Mouse (Mus musculus): ENCODE measurements at regions not wholly inside any gene's neighbourhood (a gene's known extent, or its start where the extent isn't known, plus 50 kb on each side); places are given as distances from the start of the nearest gene placed in this dataset.

GRCm38 (mm10) chr12:12744492-12744891, 197.2 kb downstream of the Mycn start:
- TF ChIP-seq POLR2A (IDR thresholded peaks at IDR 0.05; ENCODE audit: control insufficient read depth, low read depth, low read length) (no peak), CTCF (IDR thresholded peaks at IDR 0.05; ENCODE audit: control insufficient read depth, insufficient read depth, insufficient replicate concordance, low read depth, low read length) (no peak)
- Histone ChIP-seq H3K4me3 (ENCODE audit: control insufficient read depth, low read depth, low read length) (no peak overlapping the region), H3K36me3 (ENCODE audit: control insufficient read depth, insufficient read depth, low read length) (no peaks in the 10 kb centered on the region), H3K27me3 (ENCODE audit: control insufficient read depth, insufficient read depth, low read length) (no peaks in the 10 kb centered on the region), H3K4me1 (ENCODE audit: control insufficient read depth, insufficient read depth, low read length) (no peaks in the 10 kb centered on the region), H3K27ac (ENCODE audit: control insufficient read depth, insufficient read depth, low read depth, low read length) (no peak overlapping the region)

- Histone ChIP-seq H3K36me3 (ENCODE audit: control insufficient read depth, insufficient read depth, low read length) (no peaks in the 10 kb centered on the region), H3K4me1 (ENCODE audit: control insufficient read depth, insufficient read depth, low read length) (no peaks in the 10 kb centered on the region), H3K4me3 (ENCODE audit: control insufficient read depth, low read depth, low read length) (no peak overlapping the region), H3K27me3 (ENCODE audit: control insufficient read depth, insufficient read depth, low read length) (no peaks in the 10 kb centered on the region), H3K27ac (ENCODE audit: control insufficient read depth, insufficient read depth, low read depth, low read length) (no peak overlapping the region)
- TF ChIP-seq CTCF (IDR thresholded peaks at IDR 0.05; ENCODE audit: control insufficient read depth, insufficient read depth, insufficient replicate concordance, low read depth, low read length) (no peak), POLR2A (IDR thresholded peaks at IDR 0.05; ENCODE audit: control insufficient read depth, low read depth, low read length) (no peak)
These were observed 202.9 kb downstream of the Mycn start for GRCm38 (mm10) chr12:12738631-12739331.

- no peaks in the 10 kb centered on the region for H3K27me3 ChIP-seq (ENCODE audit: control insufficient read depth, insufficient read depth, low read length)
- TF ChIP-seq POLR2A (IDR thresholded peaks at IDR 0.05; ENCODE audit: control insufficient read depth, low read depth, low read length) (no peak), CTCF (IDR thresholded peaks at IDR 0.05; ENCODE audit: control insufficient read depth, insufficient read depth, insufficient replicate concordance, low read depth, low read length) (no peak)
- H3K27ac ChIP-seq (ENCODE audit: control insufficient read depth, insufficient read depth, low read depth, low read length) = no peak overlapping the region
- no peaks in the 10 kb centered on the region for H3K36me3 ChIP-seq (ENCODE audit: control insufficient read depth, insufficient read depth, low read length)
- H3K4me1 ChIP-seq (ENCODE audit: control insufficient read depth, insufficient read depth, low read length) = no peaks in the 10 kb centered on the region
- no peak overlapping the region for H3K4me3 ChIP-seq (ENCODE audit: control insufficient read depth, low read depth, low read length)
These were observed 215.9 kb downstream of the Mycn start for GRCm38 (mm10) chr12:12725797-12726196.

- no peaks in the 10 kb centered on the region for H3K4me1 ChIP-seq (ENCODE audit: control insufficient read depth, insufficient read depth, low read length)
- TF ChIP-seq CTCF (IDR thresholded peaks at IDR 0.05; ENCODE audit: control insufficient read depth, insufficient read depth, insufficient replicate concordance, low read depth, low read length) (no peak), POLR2A (IDR thresholded peaks at IDR 0.05; ENCODE audit: control insufficient read depth, low read depth, low read length) (no peak)
- no peaks in the 10 kb centered on the region for H3K36me3 ChIP-seq (ENCODE audit: control insufficient read depth, insufficient read depth, low read length)
- H3K4me3 ChIP-seq (ENCODE audit: control insufficient read depth, low read depth, low read length) = no peak overlapping the region
- H3K27me3 ChIP-seq (ENCODE audit: control insufficient read depth, insufficient read depth, low read length) = no peaks in the 10 kb centered on the region
- H3K27ac ChIP-seq (ENCODE audit: control insufficient read depth, insufficient read depth, low read depth, low read length) = no peak overlapping the region
These were observed 216.6 kb downstream of the Mycn start for GRCm38 (mm10) chr12:12725075-12725474.

GRCm38 (mm10) chr12:12723724-12724487, 217.8 kb downstream of the Mycn start:
- Histone ChIP-seq H3K36me3 (ENCODE audit: control insufficient read depth, insufficient read depth, low read length) (no peaks in the 10 kb centered on the region), H3K4me3 (ENCODE audit: control insufficient read depth, low read depth, low read length) (no peak overlapping the region), H3K27me3 (ENCODE audit: control insufficient read depth, insufficient read depth, low read length) (no peaks in the 10 kb centered on the region), H3K4me1 (ENCODE audit: control insufficient read depth, insufficient read depth, low read length) (no peaks in the 10 kb centered on the region), H3K27ac (ENCODE audit: control insufficient read depth, insufficient read depth, low read depth, low read length) (no peak overlapping the region)
- TF ChIP-seq POLR2A (IDR thresholded peaks at IDR 0.05; ENCODE audit: control insufficient read depth, low read depth, low read length) = no peak
- TF ChIP-seq CTCF (IDR thresholded peaks at IDR 0.05; ENCODE audit: control insufficient read depth, insufficient read depth, insufficient replicate concordance, low read depth, low read length) = no peak

- Histone ChIP-seq H3K27me3 (ENCODE audit: control insufficient read depth, insufficient read depth, low read length) (no peaks in the 10 kb centered on the region), H3K4me1 (ENCODE audit: control insufficient read depth, insufficient read depth, low read length) (no peaks in the 10 kb centered on the region), H3K36me3 (ENCODE audit: control insufficient read depth, insufficient read depth, low read length) (no peaks in the 10 kb centered on the region), H3K4me3 (ENCODE audit: control insufficient read depth, low read depth, low read length) (no peak overlapping the region), H3K27ac (ENCODE audit: control insufficient read depth, insufficient read depth, low read depth, low read length) (no peak overlapping the region)
- TF ChIP-seq POLR2A (IDR thresholded peaks at IDR 0.05; ENCODE audit: control insufficient read depth, low read depth, low read length) (no peak), CTCF (IDR thresholded peaks at IDR 0.05; ENCODE audit: control insufficient read depth, insufficient read depth, insufficient replicate concordance, low read depth, low read length) (no peak)
These were observed 218.6 kb downstream of the Mycn start for GRCm38 (mm10) chr12:12722982-12723661.

GRCm38 (mm10) chr12:12716691-12717090, 225.0 kb downstream of the Mycn start:
- H3K27me3 ChIP-seq (ENCODE audit: control insufficient read depth, insufficient read depth, low read length) = no peaks in the 10 kb centered on the region
- no peak overlapping the region for H3K4me3 ChIP-seq (ENCODE audit: control insufficient read depth, low read depth, low read length)
- H3K27ac ChIP-seq (ENCODE audit: control insufficient read depth, insufficient read depth, low read depth, low read length) = no peak overlapping the region
- TF ChIP-seq CTCF (IDR thresholded peaks at IDR 0.05; ENCODE audit: control insufficient read depth, insufficient read depth, insufficient replicate concordance, low read depth, low read length) = no peak
- no peak for TF ChIP-seq POLR2A (IDR thresholded peaks at IDR 0.05; ENCODE audit: control insufficient read depth, low read depth, low read length)
- no peaks in the 10 kb centered on the region for H3K36me3 ChIP-seq (ENCODE audit: control insufficient read depth, insufficient read depth, low read length)
- no peaks in the 10 kb centered on the region for H3K4me1 ChIP-seq (ENCODE audit: control insufficient read depth, insufficient read depth, low read length)
